Mouse (Mus musculus) bone marrow macrophage, adult 2 months (primary cell): ENCODE results near the gene Adh1.

Experiments used
- CTCF ChIP-seq: IDR thresholded peaks from 2 replicates; pipeline ENCODE4 v1.5.1; 2012; ENCODE audit warnings: low read depth, mild to moderate bottlenecking, low read length, moderate library complexity
- POLR2A ChIP-seq: IDR thresholded peaks from 2 replicates; pipeline ENCODE4 v1.6.1; 2012; ENCODE audit warnings: mild to moderate bottlenecking, low read depth, low read length, borderline replicate concordance

DNA sequence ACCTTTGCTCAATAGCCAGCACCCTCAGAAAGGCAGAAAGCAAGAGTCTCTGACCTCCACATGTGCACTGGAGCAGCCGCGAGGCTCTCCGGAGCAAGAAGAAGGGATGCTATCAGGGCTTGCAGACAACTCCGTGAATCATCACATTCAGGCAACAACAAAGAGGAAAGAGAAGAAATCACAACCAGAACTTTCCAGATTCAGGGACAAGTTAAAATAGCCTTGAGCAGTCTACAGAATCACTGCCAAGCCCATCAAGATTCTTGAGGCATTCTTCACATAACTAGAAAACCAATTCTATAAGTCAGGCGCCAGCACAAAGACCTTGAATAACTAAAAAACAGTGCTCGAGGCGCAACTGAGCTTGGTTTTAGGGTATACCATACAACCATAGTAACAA, 12.3 kb downstream of the Adh1 start:
- no peak for TF ChIP-seq CTCF
- TF ChIP-seq POLR2A, result no peak
